ENCODE assay signal across 9 mouse cellular contexts in genomic region chr10:128889846-128890245, GRCm38 (mm10). TPM values are rescaled to one million over a fixed set of nuclear protein-coding genes. Genes with fewer than 3 reads are reported as not detected.
A peak's percentile ranks its signal among the peaks of the same experiment; 100 is the strongest.
DNase-seq lines count a peak whose midpoint lies in the region; ATAC-seq and TF ChIP-seq lines count a peak whose summit lies in the region.
"Had no signal": no experiment of that assay in that cellular context is flagged by ENCODE, and none has a peak within 500 bp of the region (broad histone marks: within the 10 kb centered on the region; RNA-seq: fewer than 3 reads in every experiment).

No protein-coding gene starts in this region.

- H3K27ac ChIP-seq in heart, embryonic 11.5 days (ENCODE audit: low read depth, low read length), result peak overlapping the region; percentile 71; the same call in 1 of the 2 replicates
- H3K27ac ChIP-seq in CH12.LX (ENCODE audit: insufficient read depth, low read depth), result no peak overlapping the region
- H3K27ac ChIP-seq in hindbrain, embryonic 11.5 days (ENCODE audit: low read depth, low read length), result peak overlapping the region; percentile 86
- H3K27ac ChIP-seq in midbrain, embryonic 10.5 days (replicated peaks), result peak overlapping the region; percentile 93

- no peaks in the 10 kb centered on the region for H3K79me2 ChIP-seq in CH12.LX (replicated peaks; ENCODE audit: control insufficient read depth, extremely low read depth, insufficient read depth, poor library complexity, severe bottlenecking)

- no peaks in the 10 kb centered on the region for H3K9me3 ChIP-seq in heart, embryonic 11.5 days (replicated peaks; ENCODE audit: control insufficient read depth, low read length)
- no peaks in the 10 kb centered on the region for H3K9me3 ChIP-seq in CH12.LX (replicated peaks; ENCODE audit: low read length)
- no peaks in the 10 kb centered on the region for H3K9me3 ChIP-seq in hindbrain, embryonic 11.5 days (ENCODE audit: control insufficient read depth, low read length)
- H3K9me3 ChIP-seq in midbrain, embryonic 10.5 days (replicated peaks), result no peaks in the 10 kb centered on the region

- TF ChIP-seq CTCF in CH12.LX (conservative IDR thresholded peaks at IDR 0.05 in 1 of 2, IDR thresholded peaks at IDR 0.05 in 1 of 2; ENCODE audit: low read depth in 2 of 2, low read length in 2 of 2), result no peak

- dilution Hi-C loops in CH12.LX (cut with MboI; ENCODE audit: extremely low pct_ligation_motif_present, extremely low pct_unique_long_range_greater_than_20kb, low sequenced_read_pairs), result no loop called here

- 20% methylated on average over 2 of the region's 2 CpGs for WGBS in heart, embryonic 11.5 days (ENCODE audit: insufficient replicate concordance)
- WGBS in hindbrain, embryonic 11.5 days, result 19% methylated on average over 1 of the region's 2 CpGs
- 18% methylated on average over 1 of the region's 2 CpGs for WGBS in midbrain, embryonic 10.5 days

- no peak for ATAC-seq in heart, embryonic 11.5 days (replicated peaks; ENCODE audit: insufficient number of reproducible peaks, low FRiP score, low TSS enrichment)
- ATAC-seq in hindbrain, embryonic 11.5 days (ENCODE audit: low FRiP score), result no peak

- no peak for TF ChIP-seq RAD21 in CH12.LX (IDR thresholded peaks at IDR 0.05; ENCODE audit: low read depth, low read length)

- no peak for DNase-seq in heart, postnatal 4 days
- DNase-seq in CH12.LX (ENCODE audit: extremely low read depth), result no peak
- no peak for DNase-seq in hindbrain, embryonic 11.5 days (ENCODE audit: low spot score)
- DNase-seq in midbrain, embryonic 10.5 days (ENCODE audit: low spot score), result no peak
- DNase-seq in adrenal gland, postnatal 4 days (ENCODE audit: low spot score in 2 of 2), result no peak
- DNase-seq in natural killer cell, adult 2 months (ENCODE audit: low spot score in 2 of 2), result no peak
- no peak for DNase-seq in cerebellum, adult 9-10 months

- in situ Hi-C loops in CH12.LX (cut with MboI; ENCODE audit: low pct_ligation_motif_present, low pct_unique_long_range_greater_than_20kb, low sequenced_read_pairs), result loop anchor here (5.0 kb wide), 1 partner anchor 158 kb away; no protein-coding TSS in a partner anchor

- H3K9ac ChIP-seq in heart, embryonic 11.5 days (ENCODE audit: low read depth, low read length), result peak overlapping the region; percentile 82; the same call in 1 of the 2 replicates
- 0 out of 2 replicates have a peak overlapping the region, but pooled peaks have one; percentile 23 for H3K9ac ChIP-seq in CH12.LX (ENCODE audit: insufficient read depth, low read depth)
- peak overlapping the region; percentile 82; the same call in 1 of the 2 replicates for H3K9ac ChIP-seq in hindbrain, embryonic 11.5 days (ENCODE audit: low read depth, low read length)

- no peak for TF ChIP-seq EP300 in CH12.LX (IDR thresholded peaks at IDR 0.05; ENCODE audit: low read length)

- H3K4me2 ChIP-seq in heart, embryonic 11.5 days, result peak overlapping the region; percentile 93
- peak overlapping the region; percentile 81 for H3K4me2 ChIP-seq in CH12.LX (ENCODE audit: insufficient read depth, low read depth, poor library complexity, severe bottlenecking)
- H3K4me2 ChIP-seq in hindbrain, embryonic 11.5 days (replicated peaks; ENCODE audit: low read depth, low read length), result peak overlapping the region; percentile 87

- peaks cover 10% of the 10 kb centered on the region; the same call in 1 of the 2 replicates for H3K27me3 ChIP-seq in heart, embryonic 11.5 days (ENCODE audit: control insufficient read depth, insufficient read depth, low read length)
- H3K27me3 ChIP-seq in CH12.LX (replicated peaks), result peaks cover 14% of the 10 kb centered on the region
- no peaks in the 10 kb centered on the region for H3K27me3 ChIP-seq in hindbrain, embryonic 11.5 days (ENCODE audit: control insufficient read depth, insufficient read depth, low read length)
- peaks cover 26% of the 10 kb centered on the region for H3K27me3 ChIP-seq in midbrain, embryonic 10.5 days (ENCODE audit: low read depth, poor library complexity, severe bottlenecking)

- peak overlapping the region; percentile 78 for H3K4me3 ChIP-seq in heart, embryonic 11.5 days (ENCODE audit: low read depth, low read length)
- H3K4me3 ChIP-seq in CH12.LX (replicated peaks in 1 of 3; ENCODE audit: low read depth in 2 of 3, low read length in 2 of 3, poor library complexity in 1 of 3), result peak overlapping the region in 2 of 3 experiments; percentile 13 to 29
- H3K4me3 ChIP-seq in hindbrain, embryonic 11.5 days (ENCODE audit: low read depth, low read length), result peak overlapping the region; percentile 80
- H3K4me3 ChIP-seq in midbrain, embryonic 10.5 days, result peak overlapping the region; percentile 86

- no peak for TF ChIP-seq POLR2A in CH12.LX (IDR thresholded peaks at IDR 0.05; ENCODE audit: low read depth, low read length)

- 0 out of 2 replicates have a peak, but pooled peaks cover 2% of the 10 kb centered on the region for H3K36me3 ChIP-seq in heart, embryonic 11.5 days (ENCODE audit: control insufficient read depth, insufficient read depth, low read length)
- peaks cover 15 to 36% of the 10 kb centered on the region in 2 experiments for H3K36me3 ChIP-seq in CH12.LX (replicated peaks in 1 of 2; ENCODE audit: control insufficient read depth in 1 of 2, insufficient read depth in 1 of 2, low read length in 1 of 2)
- no peaks in the 10 kb centered on the region for H3K36me3 ChIP-seq in hindbrain, embryonic 11.5 days (ENCODE audit: control insufficient read depth, insufficient read depth, low read length)
- peaks cover 33% of the 10 kb centered on the region for H3K36me3 ChIP-seq in midbrain, embryonic 10.5 days

- H3K4me1 ChIP-seq in heart, embryonic 11.5 days (ENCODE audit: control insufficient read depth, insufficient read depth, low read length), result peaks cover 22% of the 10 kb centered on the region
- H3K4me1 ChIP-seq in CH12.LX (ENCODE audit: control insufficient read depth in 1 of 2, insufficient read depth in 2 of 2), result peaks cover 15 to 35% of the 10 kb centered on the region in 2 experiments
- 0 out of 2 replicates have a peak, but pooled peaks cover 5% of the 10 kb centered on the region for H3K4me1 ChIP-seq in hindbrain, embryonic 11.5 days (replicated peaks; ENCODE audit: control insufficient read depth, insufficient read depth, low read length)
- H3K4me1 ChIP-seq in midbrain, embryonic 10.5 days, result peaks cover 59% of the 10 kb centered on the region

TF ChIP-seq in CH12.LX, 34 proteins besides CTCF, POLR2A, EP300 and RAD21 (continues in another document):
- no peak for TF ChIP-seq ETS1 (conservative IDR thresholded peaks at IDR 0.05; ENCODE audit: low read depth, low read length)
- TF ChIP-seq KAT2A (IDR thresholded peaks at IDR 0.05; ENCODE audit: insufficient replicate concordance, low read length), result no peak
- TF ChIP-seq PAX5 (IDR thresholded peaks at IDR 0.05; ENCODE audit: low read length), result no peak
- no peak for TF ChIP-seq E2F4 (IDR thresholded peaks at IDR 0.05; ENCODE audit: insufficient replicate concordance, low read depth, low read length)
- TF ChIP-seq MYC (IDR thresholded peaks at IDR 0.05; ENCODE audit: low read depth, low read length), result no peak
- no peak for TF ChIP-seq MAZ (IDR thresholded peaks at IDR 0.05; ENCODE audit: low read depth, low read length)

RNA-seq across cellular contexts. Expression of gene Gdf11, which starts 1.7 kb away (rescaled TPM):
- polyA plus RNA-seq in heart, embryonic 11.5 days (2014; fragmentation: Nextera tagmentation; extraction: Ambion mirVana), result 4.1 and 4.5 TPM in 2 replicates
- total RNA-seq in heart, postnatal 4 days (2021), result 1 to 10 TPM; 3.8 to 4.1 TPM
- 4.5 and 5.4 TPM in 2 replicates for total RNA-seq in CH12.LX (2012; rRNA removed)
- 3.4 and 4.3 TPM in 2 replicates for total RNA-seq in CH12.LX (2014; rRNA removed)
- polyA plus RNA-seq in CH12.LX (2012; ENCODE audit: insufficient read length, low read depth), result 7.3 and 7.4 TPM in 2 replicates
- 10.5 and 11.5 TPM in 2 replicates for polyA plus RNA-seq in hindbrain, embryonic 11.5 days (2014; fragmentation: Nextera tagmentation; extraction: Ambion mirVana)
- 9.5 and 10.5 TPM in 2 replicates for polyA plus RNA-seq in midbrain, embryonic 10.5 days (2016; fragmentation: Nextera tagmentation; extraction: Ambion mirVana)
- total RNA-seq in adrenal gland, postnatal 4 days (2021), result 1 to 10 TPM; 5.1 to 8.9 TPM

RNA-seq across cellular contexts. Expression of gene Cd63, which starts 10.9 kb away (rescaled TPM):
- polyA plus RNA-seq in heart, embryonic 11.5 days (2014; fragmentation: Nextera tagmentation; extraction: Ambion mirVana), result 296 and 306 TPM in 2 replicates
- 100 to 1,000 TPM; 216 to 226 TPM for total RNA-seq in heart, postnatal 4 days (2021)
- 0.34 TPM in 1 of 2 replicates, not detected in the other for total RNA-seq in CH12.LX (2012; rRNA removed)
- not detected in 2 replicates for total RNA-seq in CH12.LX (2014; rRNA removed)
- 0.55 TPM in 1 of 2 replicates, not detected in the other for polyA plus RNA-seq in CH12.LX (2012; ENCODE audit: insufficient read length, low read depth)
- polyA plus RNA-seq in hindbrain, embryonic 11.5 days (2014; fragmentation: Nextera tagmentation; extraction: Ambion mirVana), result 215 and 216 TPM in 2 replicates
- polyA plus RNA-seq in midbrain, embryonic 10.5 days (2016; fragmentation: Nextera tagmentation; extraction: Ambion mirVana), result 195 and 196 TPM in 2 replicates
- total RNA-seq in adrenal gland, postnatal 4 days (2021), result 100 to 1,000 TPM; 304 to 317 TPM

RNA-seq across cellular contexts. Expression of gene Rdh5, which starts 32.8 kb away (rescaled TPM):
- polyA plus RNA-seq in heart, embryonic 11.5 days (2014; fragmentation: Nextera tagmentation; extraction: Ambion mirVana), result 6.1 and 8.1 TPM in 2 replicates
- total RNA-seq in heart, postnatal 4 days (2021), result 1 to 10 TPM; 5.3 to 5.6 TPM
- total RNA-seq in CH12.LX (2012; rRNA removed), result 2.6 and 4.3 TPM in 2 replicates
- 3.8 and 5.2 TPM in 2 replicates for total RNA-seq in CH12.LX (2014; rRNA removed)
- 4.6 and 6.2 TPM in 2 replicates for polyA plus RNA-seq in CH12.LX (2012; ENCODE audit: insufficient read length, low read depth)
- 11.6 and 12.1 TPM in 2 replicates for polyA plus RNA-seq in hindbrain, embryonic 11.5 days (2014; fragmentation: Nextera tagmentation; extraction: Ambion mirVana)
- 13.3 and 14.9 TPM in 2 replicates for polyA plus RNA-seq in midbrain, embryonic 10.5 days (2016; fragmentation: Nextera tagmentation; extraction: Ambion mirVana)
- total RNA-seq in adrenal gland, postnatal 4 days (2021), result 10 to 100 TPM; 13.5 to 24.2 TPM

RNA-seq across cellular contexts. Expression of gene Bloc1s1, which starts 34.0 kb away (rescaled TPM):
- 195 and 206 TPM in 2 replicates for polyA plus RNA-seq in heart, embryonic 11.5 days (2014; fragmentation: Nextera tagmentation; extraction: Ambion mirVana)
- 100 to 1,000 TPM; 152 to 180 TPM for total RNA-seq in heart, postnatal 4 days (2021)
- 67.8 and 74.4 TPM in 2 replicates for total RNA-seq in CH12.LX (2012; rRNA removed)
- 33.6 and 34.1 TPM in 2 replicates for total RNA-seq in CH12.LX (2014; rRNA removed)
- 37.1 and 46.9 TPM in 2 replicates for polyA plus RNA-seq in CH12.LX (2012; ENCODE audit: insufficient read length, low read depth)
- 260 and 269 TPM in 2 replicates for polyA plus RNA-seq in hindbrain, embryonic 11.5 days (2014; fragmentation: Nextera tagmentation; extraction: Ambion mirVana)
- polyA plus RNA-seq in midbrain, embryonic 10.5 days (2016; fragmentation: Nextera tagmentation; extraction: Ambion mirVana), result 216 and 236 TPM in 2 replicates
- 100 to 1,000 TPM; 158 to 168 TPM for total RNA-seq in adrenal gland, postnatal 4 days (2021)

RNA-seq across cellular contexts. Expression of gene Itga7, which starts 43.8 kb away (rescaled TPM):
- 0.43 and 0.79 TPM in 2 replicates for polyA plus RNA-seq in heart, embryonic 11.5 days (2014; fragmentation: Nextera tagmentation; extraction: Ambion mirVana)
- total RNA-seq in heart, postnatal 4 days (2021), result 10 to 100 TPM; 69.6 to 78.5 TPM
- total RNA-seq in CH12.LX (2012; rRNA removed), result 0.34 and 0.64 TPM in 2 replicates
- total RNA-seq in CH12.LX (2014; rRNA removed), result 0.14 and 0.55 TPM in 2 replicates
- 0.63 and 0.74 TPM in 2 replicates for polyA plus RNA-seq in CH12.LX (2012; ENCODE audit: insufficient read length, low read depth)
- 1.7 and 3.0 TPM in 2 replicates for polyA plus RNA-seq in hindbrain, embryonic 11.5 days (2014; fragmentation: Nextera tagmentation; extraction: Ambion mirVana)
- polyA plus RNA-seq in midbrain, embryonic 10.5 days (2016; fragmentation: Nextera tagmentation; extraction: Ambion mirVana), result 1.7 and 1.9 TPM in 2 replicates
- 10 to 100 TPM; 13.9 to 17.2 TPM for total RNA-seq in adrenal gland, postnatal 4 days (2021)
- total RNA-seq: hematopoietic stem cell, adult 5-6 weeks had no signal

Comparison
In these comparisons a context has a peak if more than half of its experiments do, and no peak if none do; other contexts are left out.
1. H3K4me3 ChIP-seq: peak in every context shown above with its lines; median percentile 86 in midbrain, embryonic 10.5 days; 80 in hindbrain, embryonic 11.5 days; 78 in heart, embryonic 11.5 days; 21 in CH12.LX.
2. H3K9ac ChIP-seq: peak in every context shown above with its lines; median percentile 82 in heart, embryonic 11.5 days; 82 in hindbrain, embryonic 11.5 days; 23 in CH12.LX.
3. RNA of gene Cd63, which starts 10.9 kb away (polyA plus RNA-seq): 296 to 306 TPM in heart, embryonic 11.5 days, 215 to 216 TPM in hindbrain, embryonic 11.5 days and 195 to 196 TPM in midbrain, embryonic 10.5 days; 0.55 TPM in CH12.LX; every median in the first group is over 100 times any median in the second.
4. Peak in every context shown above with its lines, with median percentiles within 50 percentile points of each other: H3K4me2 ChIP-seq.